Mouse (Mus musculus): ENCODE results near the gene Klk5. TPM values are rescaled to one million over a fixed set of nuclear protein-coding genes. Genes with fewer than 3 reads are reported as not detected.

Gene Klk5
- polyA plus RNA-seq, 1 experiment from 2014 or later: 18.1 TPM

GRCm38 (mm10) chr7:43878281-43878680 is 36.5 kb downstream of the Klk5 start:
- Histone ChIP-seq H3K4me3 (no peak overlapping the region), H3K9me3 (no peaks in the 10 kb centered on the region), H3K9ac (no peak overlapping the region), H3K4me2 (no peak overlapping the region), H3K4me1 (peaks cover 6% of the 10 kb centered on the region; the same call in 1 of the 2 replicates), H3K27ac (no peak overlapping the region), H3K27me3 (0 out of 2 replicates have a peak, but pooled peaks cover 6% of the 10 kb centered on the region), H3K36me3 (no peaks in the 10 kb centered on the region)
- no peak for ATAC-seq (ENCODE audit: insufficient number of reproducible peaks, low FRiP score, low TSS enrichment, low read depth)
- 43% methylated on average over 1 of the region's 1 CpGs for WGBS

- H3K9ac ChIP-seq: no peak within 1 kb of the TSS
- H3K4me1 ChIP-seq: peaks cover 8% of the 10 kb centered on the region; the same call in 1 of the 2 replicates
- 13% methylated on average over 3 of the region's 3 CpGs for WGBS
- H3K27ac ChIP-seq: no peak within 1 kb of the TSS
- H3K4me3 ChIP-seq: no peak within 1 kb of the TSS
- H3K36me3 ChIP-seq: no peaks in the 10 kb centered on the region
- no peaks in the 10 kb centered on the region for H3K9me3 ChIP-seq
- 0 out of 2 replicates have a peak, but pooled peaks cover 6% of the 10 kb centered on the region for H3K27me3 ChIP-seq
- no peak within 1 kb of the TSS for H3K4me2 ChIP-seq
- no peak for ATAC-seq (ENCODE audit: insufficient number of reproducible peaks, low FRiP score, low TSS enrichment, low read depth)
Observed at GRCm38 (mm10) chr7:43880912-43881311, 39.1 kb downstream of the Klk5 start, which contains the start of gene Klk4. Klk4 (plus strand) TSS chr7:43881160.

GRCm38 (mm10) chr7:43882346-43882745 is 40.6 kb downstream of the Klk5 start:
- ATAC-seq (ENCODE audit: insufficient number of reproducible peaks, low FRiP score, low TSS enrichment, low read depth): no peak

GRCm38 (mm10) chr7:43882811-43883210 is 41.0 kb downstream of the Klk5 start:
- no peak overlapping the region for H3K27ac ChIP-seq
- no peak overlapping the region for H3K9ac ChIP-seq
- WGBS: 24% methylated on average over 4 of the region's 4 CpGs

More at GRCm38 (mm10) chr7:43882346-43882745, 40.6 kb downstream of the Klk5 start:
- H3K4me2 ChIP-seq: no peak overlapping the region
- no peak overlapping the region for H3K27ac ChIP-seq
- H3K36me3 ChIP-seq: no peaks in the 10 kb centered on the region
- peaks cover 8% of the 10 kb centered on the region; the same call in 1 of the 2 replicates for H3K4me1 ChIP-seq
- no peaks in the 10 kb centered on the region for H3K9me3 ChIP-seq
- no peak overlapping the region for H3K9ac ChIP-seq
- H3K4me3 ChIP-seq: no peak overlapping the region
- H3K27me3 ChIP-seq: 0 out of 2 replicates have a peak, but pooled peaks cover 6% of the 10 kb centered on the region
- 18% methylated on average over 4 of the region's 4 CpGs for WGBS

GRCm38 (mm10) chr7:43883547-43883946 is 41.8 kb downstream of the Klk5 start:
- no peak for ATAC-seq (ENCODE audit: insufficient number of reproducible peaks, low FRiP score, low TSS enrichment, low read depth)
- no peak overlapping the region for H3K4me2 ChIP-seq
- H3K9ac ChIP-seq: no peak overlapping the region
- H3K27ac ChIP-seq: no peak overlapping the region
- 12% methylated on average over 14 of the region's 14 CpGs for WGBS
- no peaks in the 10 kb centered on the region for H3K9me3 ChIP-seq
- H3K36me3 ChIP-seq: no peaks in the 10 kb centered on the region
- peaks cover 8% of the 10 kb centered on the region; the same call in 1 of the 2 replicates for H3K4me1 ChIP-seq
- no peak overlapping the region for H3K4me3 ChIP-seq
- H3K27me3 ChIP-seq: 0 out of 2 replicates have a peak, but pooled peaks cover 6% of the 10 kb centered on the region

More at GRCm38 (mm10) chr7:43882811-43883210, 41.0 kb downstream of the Klk5 start:
- Histone ChIP-seq H3K27me3 (0 out of 2 replicates have a peak, but pooled peaks cover 6% of the 10 kb centered on the region), H3K36me3 (no peaks in the 10 kb centered on the region), H3K4me2 (no peak overlapping the region), H3K4me1 (peaks cover 8% of the 10 kb centered on the region; the same call in 1 of the 2 replicates), H3K9me3 (no peaks in the 10 kb centered on the region), H3K4me3 (no peak overlapping the region)
- no peak for ATAC-seq (ENCODE audit: insufficient number of reproducible peaks, low FRiP score, low TSS enrichment, low read depth)

- no peak overlapping the region for H3K27ac ChIP-seq
- H3K27me3 ChIP-seq: no peaks in the 10 kb centered on the region
- no peaks in the 10 kb centered on the region for H3K36me3 ChIP-seq
- H3K4me2 ChIP-seq: no peak overlapping the region
- WGBS: 46% methylated on average over 5 of the region's 5 CpGs
- ATAC-seq (ENCODE audit: insufficient number of reproducible peaks, low FRiP score, low TSS enrichment, low read depth): no peak
- no peak overlapping the region for H3K9ac ChIP-seq
- H3K9me3 ChIP-seq: no peaks in the 10 kb centered on the region
- H3K4me3 ChIP-seq: no peak overlapping the region
- H3K4me1 ChIP-seq: no peaks in the 10 kb centered on the region
Observed at GRCm38 (mm10) chr7:43891365-43891764, 49.6 kb downstream of the Klk5 start.

- no peak overlapping the region for H3K4me2 ChIP-seq
- no peaks in the 10 kb centered on the region for H3K9me3 ChIP-seq
- H3K4me1 ChIP-seq: no peaks in the 10 kb centered on the region
- no peaks in the 10 kb centered on the region for H3K36me3 ChIP-seq
- no peak overlapping the region for H3K4me3 ChIP-seq
- H3K27ac ChIP-seq: no peak overlapping the region
- no peak overlapping the region for H3K9ac ChIP-seq
- no peaks in the 10 kb centered on the region for H3K27me3 ChIP-seq
- WGBS: 46% methylated on average over 3 of the region's 3 CpGs
- ATAC-seq (ENCODE audit: insufficient number of reproducible peaks, low FRiP score, low TSS enrichment, low read depth): no peak
Observed at GRCm38 (mm10) chr7:43891788-43892187, 50.0 kb downstream of the Klk5 start.

- no peaks in the 10 kb centered on the region for H3K27me3 ChIP-seq
- H3K4me2 ChIP-seq: no peak overlapping the region
- WGBS: 7% methylated on average over 1 of the region's 1 CpGs
- peak; percentile 84 for ATAC-seq (ENCODE audit: insufficient number of reproducible peaks, low FRiP score, low TSS enrichment, low read depth)
- H3K36me3 ChIP-seq: no peaks in the 10 kb centered on the region
- no peaks in the 10 kb centered on the region for H3K4me1 ChIP-seq
- H3K9me3 ChIP-seq: no peaks in the 10 kb centered on the region
- H3K9ac ChIP-seq: no peak overlapping the region
- no peak overlapping the region for H3K27ac ChIP-seq
- no peak overlapping the region for H3K4me3 ChIP-seq
Observed at GRCm38 (mm10) chr7:43894836-43895235, 53.1 kb downstream of the Klk5 start.

Other genes starting within 250 kb of the Klk5 start
- 0.19 TPM in 1 of 2 replicates, not detected in the other for gene Zfp819, start 234.8 kb upstream of the Klk5 start, polyA plus RNA-seq (2015; fragmentation: Nextera tagmentation; extraction: Ambion mirVana)
- gene Ceacam18, start 207.3 kb upstream of the Klk5 start, polyA plus RNA-seq (2015; fragmentation: Nextera tagmentation; extraction: Ambion mirVana): not detected in 2 replicates
- 1.2 TPM in 2 replicates for gene Siglece, start 181.8 kb upstream of the Klk5 start, polyA plus RNA-seq (2015; fragmentation: Nextera tagmentation; extraction: Ambion mirVana)
- 16.4 and 17.9 TPM in 2 replicates for gene Ctu1, start 170.0 kb upstream of the Klk5 start, polyA plus RNA-seq (2015; fragmentation: Nextera tagmentation; extraction: Ambion mirVana)
- not detected in 2 replicates for gene Klk14, start 151.6 kb upstream of the Klk5 start, polyA plus RNA-seq (2015; fragmentation: Nextera tagmentation; extraction: Ambion mirVana)
- gene Klk13, start 129.4 kb upstream of the Klk5 start, polyA plus RNA-seq (2015; fragmentation: Nextera tagmentation; extraction: Ambion mirVana): 12.5 and 16.1 TPM in 2 replicates
- gene Klk12, start 73.1 kb upstream of the Klk5 start, polyA plus RNA-seq (2015; fragmentation: Nextera tagmentation; extraction: Ambion mirVana): 0.22 and 0.32 TPM in 2 replicates
- 20.2 and 22.0 TPM in 2 replicates for gene Klk11, start 67.4 kb upstream of the Klk5 start, polyA plus RNA-seq (2015; fragmentation: Nextera tagmentation; extraction: Ambion mirVana)
- 38.4 and 45.0 TPM in 2 replicates for gene Klk10, start 60.9 kb upstream of the Klk5 start, polyA plus RNA-seq (2015; fragmentation: Nextera tagmentation; extraction: Ambion mirVana)
- 1.5 TPM in 2 replicates for gene Klk9, start 50.1 kb upstream of the Klk5 start, polyA plus RNA-seq (2015; fragmentation: Nextera tagmentation; extraction: Ambion mirVana)
- 60.6 and 64.4 TPM in 2 replicates for gene Klk8, start 44.4 kb upstream of the Klk5 start, polyA plus RNA-seq (2015; fragmentation: Nextera tagmentation; extraction: Ambion mirVana)
- gene Klk7, start 30.7 kb upstream of the Klk5 start, polyA plus RNA-seq (2015; fragmentation: Nextera tagmentation; extraction: Ambion mirVana): 6.7 and 13.4 TPM in 2 replicates
- gene Klk6, start 17.5 kb upstream of the Klk5 start, polyA plus RNA-seq (2015; fragmentation: Nextera tagmentation; extraction: Ambion mirVana): 0.13 and 0.25 TPM in 2 replicates
- gene Klk4, start 39.2 kb downstream of the Klk5 start, polyA plus RNA-seq (2015; fragmentation: Nextera tagmentation; extraction: Ambion mirVana): 0.14 TPM in 1 of 2 replicates, not detected in the other
- gene Klk15, start 91.8 kb downstream of the Klk5 start, polyA plus RNA-seq (2015; fragmentation: Nextera tagmentation; extraction: Ambion mirVana): not detected in 2 replicates
- gene Klk1b8, start 108.7 kb downstream of the Klk5 start, polyA plus RNA-seq (2015; fragmentation: Nextera tagmentation; extraction: Ambion mirVana): not detected in 2 replicates
- not detected in 2 replicates for gene Klk1b1, start 124.8 kb downstream of the Klk5 start, polyA plus RNA-seq (2015; fragmentation: Nextera tagmentation; extraction: Ambion mirVana)
- gene Klk1b9, start 134.1 kb downstream of the Klk5 start, polyA plus RNA-seq (2015; fragmentation: Nextera tagmentation; extraction: Ambion mirVana): not detected in 2 replicates
- gene Klk1b11, start 153.9 kb downstream of the Klk5 start, polyA plus RNA-seq (2015; fragmentation: Nextera tagmentation; extraction: Ambion mirVana): not detected in 2 replicates
- 0.31 and 3.5 TPM in 2 replicates for gene Klk1b26, start 170.2 kb downstream of the Klk5 start, polyA plus RNA-seq (2015; fragmentation: Nextera tagmentation; extraction: Ambion mirVana)
- gene Klk1b27, start 210.3 kb downstream of the Klk5 start, polyA plus RNA-seq (2015; fragmentation: Nextera tagmentation; extraction: Ambion mirVana): not detected in 2 replicates

Measured in limb, embryonic 15.5 days (tissue).